Mouse (Mus musculus) small intestine, adult 2 months (tissue): ENCODE results near the gene BC024978.

ENCODE experiments used
- CTCF ChIP-seq: fragments of 200-500 bp; IDR thresholded peaks from 2 replicates; pipeline ENCODE4 v1.5.1; 2012; ENCODE audit warnings: low read depth, mild to moderate bottlenecking, control low read depth, inconsistent platforms, low read length, moderate library complexity, mixed read lengths; ENCODE audit not compliant: insufficient replicate concordance, insufficient read length; ENCODE audit errors: extremely low read depth
- POLR2A ChIP-seq: fragments of 200-500 bp; IDR thresholded peaks from 2 replicates; pipeline ENCODE4 v1.6.1; 2012; ENCODE audit warnings: low read depth, mild to moderate bottlenecking, control low read depth, inconsistent platforms, low read length, moderate library complexity

- TF ChIP-seq POLR2A = no peak
- TF ChIP-seq CTCF = no peak
Observed at GRCm38 (mm10) chr7:27235726-27236125, 40.1 kb downstream of the BC024978 start.
